Mouse (Mus musculus): ENCODE measurements at regions not wholly inside any gene's neighbourhood (a gene's known extent, or its start where the extent isn't known, plus 50 kb on each side); places are given as distances from the start of the nearest gene placed in this dataset.

GRCm38 (mm10) chr9:89788651-89789050, 50.4 kb upstream of the Ankrd34c start:
- DNase-seq: no peak

All from right cerebral cortex, postnatal 4 days (tissue).